Mouse (Mus musculus): ENCODE measurements around the gene Gm49342. TPM values are rescaled to one million over a fixed set of nuclear protein-coding genes. Genes with fewer than 3 reads are reported as not detected.
"Not testable (repeated sequence)": the region's sequence is repeated elsewhere in the genome, so short reads cannot be mapped to it uniquely, and the experiment has no call there.

Gm49342 gene
- total and polyA plus RNA-seq, 2 experiments from 2014 or later = 13.1 TPM; not detected in 1

- H3K4me1 ChIP-seq (ENCODE audit: insufficient read depth); H3K4me3 ChIP-seq (ENCODE audit: low read depth, low read length); H3K9me3 ChIP-seq (ENCODE audit: low read length); H3K27ac ChIP-seq (ENCODE audit: low read depth, low read length); H3K36me3 ChIP-seq (ENCODE audit: insufficient read depth); H3K27me3 ChIP-seq (ENCODE audit: insufficient read depth, low read length): not testable (repeated sequence)
- ATAC-seq = peak; percentile 96
- DNase-seq = peak; percentile 31
- Histone ChIP-seq H3K9ac (0 out of 2 replicates have a peak within 1 kb of the TSS, but pooled peaks have one; percentile 10), H3K4me2 (ENCODE audit: low read depth) (peak within 1 kb of the TSS; percentile 34)
- TF ChIP-seq CTCF (IDR thresholded peaks at IDR 0.05; ENCODE audit: low read depth) = peak; percentile 35; the same call in 1 of the 2 replicates
- 6% methylated on average over 19 of the region's 19 CpGs for WGBS
Observed at GRCm38 (mm10) chr14:50955942-50956508, 11.7 kb downstream of the Gm49342 start, which contains the start of gene Pnp2. TSS of gene Pnp2 (plus strand) at chr14:50955992.

- not testable (repeated sequence) for H3K27me3 ChIP-seq (ENCODE audit: insufficient read depth, low read length); H3K36me3 ChIP-seq (ENCODE audit: insufficient read depth); H3K9ac ChIP-seq; H3K4me1 ChIP-seq (ENCODE audit: insufficient read depth); H3K4me3 ChIP-seq (ENCODE audit: low read depth, low read length); H3K27ac ChIP-seq (ENCODE audit: low read depth, low read length); DNase-seq; H3K9me3 ChIP-seq (ENCODE audit: low read length); ATAC-seq
- H3K4me2 ChIP-seq (ENCODE audit: low read depth) = peak overlapping the region; percentile 34; the same call in 1 of the 2 replicates
- 74% methylated on average over 6 of the region's 6 CpGs for WGBS
Observed at GRCm38 (mm10) chr14:50956724-50957123, 12.4 kb downstream of the Gm49342 start.

GRCm38 (mm10) chr14:50957146-50957545 lies 12.8 kb downstream of the Gm49342 start:
- H3K36me3 ChIP-seq (ENCODE audit: insufficient read depth); H3K9ac ChIP-seq; H3K27me3 ChIP-seq (ENCODE audit: insufficient read depth, low read length); DNase-seq; H3K27ac ChIP-seq (ENCODE audit: low read depth, low read length); H3K4me2 ChIP-seq (ENCODE audit: low read depth); H3K4me3 ChIP-seq (ENCODE audit: low read depth, low read length); H3K4me1 ChIP-seq (ENCODE audit: insufficient read depth); H3K9me3 ChIP-seq (ENCODE audit: low read length); ATAC-seq: not testable (repeated sequence)
- 71% methylated on average over 3 of the region's 3 CpGs for WGBS

- not testable (repeated sequence) for H3K4me1 ChIP-seq (ENCODE audit: insufficient read depth); H3K9ac ChIP-seq; H3K4me2 ChIP-seq (ENCODE audit: low read depth); H3K27me3 ChIP-seq (ENCODE audit: insufficient read depth, low read length); H3K4me3 ChIP-seq (ENCODE audit: low read depth, low read length); H3K36me3 ChIP-seq (ENCODE audit: insufficient read depth); ATAC-seq; DNase-seq; H3K27ac ChIP-seq (ENCODE audit: low read depth, low read length); H3K9me3 ChIP-seq (ENCODE audit: low read length)
- 88% methylated on average over 5 of the region's 5 CpGs for WGBS
Observed at GRCm38 (mm10) chr14:50958289-50958995, 14.1 kb downstream of the Gm49342 start.

- H3K27me3 ChIP-seq (ENCODE audit: insufficient read depth, low read length) = no peaks in the 10 kb centered on the region
- H3K27ac ChIP-seq (ENCODE audit: low read depth, low read length) = no peak overlapping the region
- ATAC-seq = no peak
- no peak for TF ChIP-seq CTCF (IDR thresholded peaks at IDR 0.05; ENCODE audit: low read depth)
- H3K4me3 ChIP-seq (ENCODE audit: low read depth, low read length) = no peak overlapping the region
- no peak overlapping the region for H3K4me2 ChIP-seq (ENCODE audit: low read depth)
- H3K9ac ChIP-seq = no peak overlapping the region
- peaks cover 8% of the 10 kb centered on the region; the same call in 1 of the 2 replicates for H3K4me1 ChIP-seq (ENCODE audit: insufficient read depth)
- no peak for DNase-seq
- no peaks in the 10 kb centered on the region for H3K9me3 ChIP-seq (ENCODE audit: low read length)
- 77% methylated on average over 5 of the region's 5 CpGs for WGBS
- no peaks in the 10 kb centered on the region for H3K36me3 ChIP-seq (ENCODE audit: insufficient read depth)
Observed at GRCm38 (mm10) chr14:50968216-50968980, 24.1 kb downstream of the Gm49342 start.

GRCm38 (mm10) chr14:50969041-50969440 lies 24.7 kb downstream of the Gm49342 start:
- peak; percentile 62 for ATAC-seq

More at GRCm38 (mm10) chr14:50969041-50969440, 24.7 kb downstream of the Gm49342 start:
- TF ChIP-seq CTCF (IDR thresholded peaks at IDR 0.05; ENCODE audit: low read depth) = no peak
- WGBS = 0% methylated on average over 1 of the region's 1 CpGs
- Histone ChIP-seq H3K27ac (ENCODE audit: low read depth, low read length) (no peak overlapping the region), H3K36me3 (ENCODE audit: insufficient read depth) (no peaks in the 10 kb centered on the region), H3K4me3 (ENCODE audit: low read depth, low read length) (no peak overlapping the region), H3K9ac (no peak overlapping the region), H3K4me2 (ENCODE audit: low read depth) (0 out of 2 replicates have a peak overlapping the region, but pooled peaks have one; percentile 15), H3K9me3 (ENCODE audit: low read length) (no peaks in the 10 kb centered on the region), H3K27me3 (ENCODE audit: insufficient read depth, low read length) (no peaks in the 10 kb centered on the region), H3K4me1 (ENCODE audit: insufficient read depth) (peaks cover 8% of the 10 kb centered on the region; the same call in 1 of the 2 replicates)
- no peak for DNase-seq

All from forebrain, postnatal 0 days (tissue).